Mouse (Mus musculus) liver, embryonic 14.5 days (tissue): ENCODE measurements around the gene Parn.

ENCODE experiments used
- CTCF ChIP-seq: IDR thresholded peaks from 2 replicates; pipeline ENCODE4 v1.5.1; 2016; ENCODE audit warnings: antibody characterized with exemption, low read depth, control low read depth
- EP300 ChIP-seq: IDR thresholded peaks from 2 replicates; pipeline ENCODE4 v1.6.1; 2016; ENCODE audit warnings: antibody characterized with exemption, low read depth

- TF ChIP-seq CTCF, result no peak
- TF ChIP-seq EP300, result no peak
Measured at GRCm38 (mm10) chr16:13610951-13611381, 57.0 kb downstream of the Parn start.
